Mouse (Mus musculus) cerebellum, adult 9-10 months (tissue): ENCODE data around the gene Ywhaq.
A peak's percentile ranks its signal among the peaks of the same experiment; 100 is the strongest.

Experiments
- DNase-seq: peaks from one replicate; pipeline ENCODE4 v3.0.0; 2022

Ywhaq gene

DNA sequence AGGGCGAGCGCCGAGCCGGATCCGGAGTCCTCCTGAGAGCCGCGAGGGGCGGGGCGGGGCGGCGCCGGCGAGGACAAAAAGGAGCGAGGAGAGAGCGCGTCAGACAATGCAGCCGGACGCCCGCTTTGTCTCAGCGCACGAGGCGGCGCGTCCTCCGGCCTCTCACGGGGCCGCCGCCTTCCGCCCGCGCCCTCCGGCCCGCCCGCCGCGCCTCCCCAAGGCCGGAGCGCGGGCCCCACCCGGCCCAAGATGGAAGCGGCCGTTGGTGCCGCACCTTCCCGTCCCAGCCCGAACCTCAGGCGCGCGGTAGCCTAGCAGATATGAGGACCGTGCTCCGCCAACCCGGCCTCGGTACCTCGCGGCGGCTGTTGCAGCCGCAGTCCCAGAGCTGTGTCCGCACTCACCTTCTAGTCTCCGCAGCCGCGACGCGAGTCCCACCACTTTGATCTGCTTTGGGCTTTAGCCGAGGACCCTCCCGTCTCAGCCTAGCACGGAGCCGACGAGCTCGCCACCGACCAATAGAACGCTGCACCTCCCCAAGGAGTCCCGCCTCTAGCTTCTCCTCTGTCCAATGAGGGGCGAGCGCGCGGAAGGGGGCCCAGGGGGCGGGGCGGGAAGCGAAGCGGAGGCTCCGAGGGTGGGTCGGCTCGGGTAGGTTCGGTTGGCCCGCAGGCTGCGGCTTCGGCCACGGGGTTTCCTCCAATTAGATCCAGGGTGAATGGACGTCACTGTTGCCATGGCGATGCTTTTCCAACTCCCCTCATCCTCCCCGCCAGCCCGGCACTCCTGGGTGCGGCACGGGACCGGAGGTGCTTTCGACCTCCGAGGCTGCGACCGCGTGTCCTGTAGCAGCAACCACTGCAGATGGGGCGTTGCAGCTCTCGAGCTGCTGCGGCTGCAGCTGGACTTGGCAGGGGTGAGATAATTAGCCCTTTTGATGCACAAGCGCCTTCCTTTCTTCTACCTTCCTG lies at the start of gene Ywhaq:
Gene Ywhaq (minus strand): TSS at position 538 of the 971 bp plus-strand sequence.
- peak; percentile 98 for DNase-seq

DNA sequence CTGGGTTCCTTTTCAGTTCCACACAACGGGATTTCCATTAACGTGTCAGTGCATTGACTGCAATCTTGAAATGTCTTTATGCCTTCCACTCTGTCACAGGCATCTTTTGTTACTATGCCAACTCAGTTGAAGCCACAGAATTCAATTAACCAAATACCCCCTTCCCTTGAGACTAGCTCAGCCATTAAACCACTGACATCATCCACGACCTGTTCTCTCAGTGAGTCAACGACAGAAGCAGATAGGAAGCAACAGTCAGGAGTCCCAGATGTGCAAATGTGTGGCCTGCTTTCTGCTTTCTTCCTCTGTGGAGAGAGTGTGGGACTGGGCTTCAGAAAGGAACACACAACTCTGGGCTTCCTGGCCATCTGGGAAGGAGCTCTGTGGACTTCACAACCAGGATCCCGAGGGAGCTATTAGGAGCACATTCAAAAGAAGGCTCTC lies 46.0 kb upstream of the Ywhaq start:
- no peak for DNase-seq

DNA sequence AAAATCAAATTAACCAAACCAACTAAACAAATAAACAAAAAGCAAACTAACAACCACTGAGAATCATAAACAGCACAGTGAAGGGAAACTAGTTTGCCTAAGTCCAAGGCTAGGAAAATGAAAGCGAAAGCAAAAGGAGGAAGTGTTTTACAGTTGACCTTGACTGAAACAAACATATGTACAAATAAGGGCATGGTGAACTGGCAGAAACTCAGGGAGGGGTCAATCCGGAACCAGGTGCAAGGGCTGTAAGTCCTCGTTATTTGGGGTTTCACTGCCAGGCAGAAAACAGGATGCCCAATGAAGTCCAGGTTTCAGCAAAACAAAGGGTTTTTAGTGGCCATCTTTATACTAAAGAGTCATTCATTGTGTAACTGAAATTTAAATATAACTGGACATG lies 45.2 kb upstream of the Ywhaq start:
- DNase-seq, result no peak

DNA sequence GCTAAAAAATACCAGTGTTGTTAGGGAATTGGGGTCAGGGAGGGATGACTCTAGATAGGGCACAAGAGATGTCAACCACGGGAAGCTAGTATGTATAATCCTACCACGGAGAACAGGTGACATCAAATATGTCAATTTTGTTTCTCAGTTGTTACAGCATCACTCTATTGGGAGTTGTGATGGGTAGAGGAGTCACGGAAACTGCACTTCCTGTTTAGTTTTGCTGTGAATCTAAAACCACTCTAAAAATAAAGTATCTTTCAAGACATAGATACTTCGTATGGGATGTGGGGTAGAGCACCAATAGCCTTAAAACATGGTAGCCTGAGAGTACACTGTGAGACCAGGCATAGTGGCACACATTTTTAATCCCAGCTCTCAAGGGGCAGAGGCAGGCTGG lies 42.2 kb upstream of the Ywhaq start:
- no peak for DNase-seq

DNA sequence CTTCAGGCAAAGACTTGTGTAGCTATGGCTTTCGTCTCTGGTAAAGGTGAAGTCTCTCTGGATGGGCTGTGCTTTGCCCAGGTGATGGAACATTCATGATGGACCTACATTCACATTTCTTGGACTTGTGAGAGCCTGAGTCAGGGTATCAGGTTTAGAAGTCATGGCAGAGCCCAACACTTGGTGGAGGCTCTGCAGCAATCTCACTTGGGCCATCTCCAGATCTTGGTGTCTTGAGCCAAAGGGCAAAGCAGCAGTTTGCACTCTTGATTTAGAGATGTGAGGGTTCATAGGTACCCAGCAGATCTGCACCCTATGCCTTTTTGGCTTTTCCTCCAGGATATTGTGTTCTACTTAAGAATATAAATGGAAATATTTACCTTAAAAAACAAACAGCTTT lies 38.6 kb upstream of the Ywhaq start:
- no peak for DNase-seq

DNA sequence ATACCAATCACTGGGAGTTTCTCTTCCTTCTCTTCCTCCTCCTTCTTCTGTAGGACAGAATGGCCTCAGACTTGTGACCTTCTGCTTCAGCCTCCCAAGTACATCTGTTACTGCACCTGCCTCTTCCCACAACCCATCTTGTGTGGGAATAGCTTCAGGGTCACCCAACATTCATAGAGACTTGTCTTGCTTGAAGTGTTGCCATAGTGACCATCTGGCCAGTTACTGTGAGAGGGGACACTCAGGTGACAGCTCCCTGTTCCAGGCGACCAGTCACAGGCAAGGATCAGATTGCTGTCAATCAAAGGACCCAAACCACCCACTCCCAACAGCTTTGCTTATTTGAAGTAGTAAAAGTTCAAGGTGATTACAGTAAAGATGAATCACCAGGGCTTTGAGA lies 34.3 kb upstream of the Ywhaq start:
- DNase-seq, result no peak

DNA sequence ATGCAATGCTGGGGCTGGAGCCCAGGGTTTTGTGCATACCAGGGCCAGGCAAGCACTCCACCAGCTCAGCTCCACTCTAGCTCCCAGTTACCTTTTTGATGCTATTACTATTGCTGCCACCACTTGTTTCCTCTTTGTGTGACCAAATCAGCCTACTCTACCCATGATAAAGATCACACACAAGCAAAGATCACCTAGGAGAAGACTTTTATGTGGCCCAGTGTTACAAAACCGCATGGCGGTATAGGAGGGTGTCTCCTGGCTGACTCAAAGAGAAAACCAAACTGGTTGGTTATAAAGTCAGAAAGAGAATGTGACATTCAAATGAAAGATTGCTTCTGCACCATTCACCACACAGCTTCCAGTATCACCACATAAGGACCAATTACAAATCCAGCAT lies 33.9 kb upstream of the Ywhaq start:
- no peak for DNase-seq

DNA sequence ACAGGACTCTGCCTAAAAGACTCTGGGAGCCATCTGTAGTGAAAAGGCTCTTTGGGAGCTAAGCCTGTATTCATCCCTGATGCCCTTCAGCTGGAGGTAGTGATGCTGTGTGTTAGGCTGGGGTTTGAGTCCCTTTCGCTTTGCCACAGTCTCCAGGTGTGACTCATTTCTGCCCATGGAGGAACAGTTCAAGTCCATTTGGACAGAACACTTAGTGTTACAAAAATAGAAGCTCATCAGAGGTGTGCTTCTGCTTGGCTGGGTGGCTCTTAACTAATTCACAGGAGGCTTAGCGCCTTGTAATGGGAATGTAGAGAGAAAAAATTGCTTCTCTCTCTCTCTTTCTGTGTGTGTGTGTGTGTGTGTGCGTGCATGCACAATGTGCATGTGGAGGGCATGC lies 26.3 kb upstream of the Ywhaq start:
- DNase-seq, result peak; percentile 34

DNA sequence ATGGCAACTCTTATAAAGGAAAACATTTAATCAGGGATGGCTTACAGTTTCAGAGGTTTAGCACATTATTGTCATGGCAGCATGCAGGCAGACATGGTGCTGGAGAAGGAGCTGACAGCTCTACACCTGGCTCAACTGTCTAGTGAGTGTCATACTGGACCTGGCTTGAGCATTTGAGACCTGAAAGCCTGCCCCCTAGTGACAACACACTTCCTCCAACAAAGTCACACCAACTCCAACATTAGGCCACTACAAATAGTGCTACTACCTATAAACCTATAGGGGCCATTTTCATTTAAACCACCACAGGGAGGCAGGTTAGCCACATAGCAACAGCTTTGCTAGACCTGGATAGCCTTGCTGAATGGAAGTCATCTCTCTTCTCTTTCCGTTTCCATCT lies 24.4 kb upstream of the Ywhaq start:
- DNase-seq, result no peak

DNA sequence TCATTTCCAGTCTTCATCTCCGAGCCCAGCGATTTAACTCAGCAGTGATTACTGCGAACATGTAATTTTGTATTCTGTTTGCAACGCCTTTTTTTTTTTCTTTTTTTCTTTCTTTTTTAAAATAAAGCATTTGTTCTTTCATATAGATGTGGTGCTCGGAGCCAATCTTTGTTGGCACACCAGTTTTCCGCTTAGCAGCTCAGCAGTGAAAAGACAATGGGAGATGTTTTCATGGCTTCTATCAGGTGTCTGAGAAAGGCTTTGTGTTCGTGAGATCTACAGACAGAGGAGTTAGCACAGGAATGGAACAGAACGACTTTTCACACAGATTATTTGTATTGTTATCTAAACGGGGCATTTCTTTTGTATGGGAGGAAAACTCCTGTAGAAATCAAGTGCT lies 22.0 kb upstream of the Ywhaq start:
- no peak for DNase-seq

DNA sequence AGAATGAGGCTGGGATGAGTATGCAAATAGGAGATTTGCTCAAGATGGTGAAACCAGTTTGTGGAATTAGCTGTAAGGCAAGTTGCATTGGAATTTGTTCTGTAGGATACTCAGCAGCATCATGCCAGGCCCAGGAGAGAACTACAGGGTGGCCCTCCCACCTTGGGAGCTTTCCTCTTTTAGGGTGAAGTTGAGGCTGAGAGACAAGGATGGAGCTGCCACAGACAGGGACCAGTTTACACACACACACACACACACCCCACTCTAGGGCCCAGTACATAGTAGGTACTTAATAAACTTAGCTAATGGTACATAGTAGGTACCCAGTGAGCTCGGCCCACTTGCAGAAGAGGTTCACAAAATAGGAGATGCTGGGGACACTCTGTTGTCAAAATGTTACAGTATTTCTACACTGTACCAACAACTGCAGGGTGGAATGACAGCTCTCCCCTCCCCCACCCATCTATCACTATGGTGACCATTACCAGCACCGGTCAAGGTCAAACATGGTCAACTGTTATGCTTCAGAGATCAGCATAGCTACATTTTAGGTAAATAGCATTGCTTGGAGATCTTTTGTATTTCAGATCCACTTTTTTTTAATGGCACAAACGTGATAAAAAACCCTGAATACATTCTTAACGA lies 21.4 kb upstream of the Ywhaq start:
- no peak for DNase-seq

DNA sequence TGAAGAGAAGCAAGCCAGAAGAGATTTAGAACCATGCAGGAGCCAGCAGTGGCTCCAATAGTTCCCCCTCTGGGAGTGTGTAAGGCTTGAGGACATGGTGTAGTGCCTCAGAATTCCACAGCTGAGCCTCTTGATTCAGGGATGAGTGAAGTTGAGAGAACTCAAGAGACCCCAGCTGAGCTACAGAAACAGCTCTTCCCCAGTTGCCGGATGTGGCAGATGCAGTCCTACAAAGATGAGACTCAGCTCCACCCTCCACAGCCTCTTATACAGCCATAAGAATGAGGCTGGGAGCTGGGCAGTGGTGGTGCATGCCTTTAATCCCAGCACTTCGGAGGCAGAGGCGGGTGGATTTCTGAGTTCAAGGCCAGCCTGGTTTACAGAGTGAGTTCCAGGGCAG lies 20.9 kb upstream of the Ywhaq start:
- DNase-seq, result no peak

DNA sequence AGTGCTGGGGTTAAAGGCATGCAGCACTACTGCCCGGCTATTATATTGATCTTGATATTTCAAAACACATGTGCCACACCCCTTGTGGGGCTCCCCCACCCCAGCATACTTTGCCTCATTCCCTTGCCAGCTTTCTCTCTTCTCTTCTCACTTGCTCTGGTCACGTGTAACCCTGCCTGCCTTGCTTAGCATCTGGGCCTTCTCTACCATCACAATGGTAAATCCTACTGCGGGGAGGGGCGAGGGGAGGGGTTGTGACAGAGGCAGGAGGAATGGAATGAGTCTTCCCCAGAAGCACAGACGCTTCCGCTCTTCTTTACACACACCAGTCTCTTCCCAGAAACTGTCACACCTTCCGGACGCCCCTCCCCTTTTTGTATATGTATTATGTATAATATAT lies 14.5 kb upstream of the Ywhaq start:
- no peak for DNase-seq

DNA sequence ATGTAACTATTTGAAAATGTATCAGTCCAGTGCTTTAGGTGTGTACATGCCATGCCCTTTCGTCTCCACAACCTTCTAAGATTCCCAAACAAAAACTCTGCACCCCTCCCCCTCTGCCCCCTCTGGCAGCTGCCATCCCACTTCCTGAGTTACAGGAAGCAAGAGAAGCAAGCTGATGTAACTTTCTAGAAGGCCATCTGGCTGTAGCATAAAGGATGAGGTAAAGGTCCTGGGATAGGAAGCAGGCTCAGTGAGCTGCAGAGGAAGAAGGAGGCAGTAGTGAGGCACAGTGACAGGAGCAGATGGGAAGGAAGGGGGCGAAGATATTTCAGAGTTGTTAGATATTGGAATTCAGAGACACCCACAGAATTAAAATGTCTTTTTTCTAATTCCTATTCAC lies 13.6 kb upstream of the Ywhaq start:
- DNase-seq, result no peak

DNA sequence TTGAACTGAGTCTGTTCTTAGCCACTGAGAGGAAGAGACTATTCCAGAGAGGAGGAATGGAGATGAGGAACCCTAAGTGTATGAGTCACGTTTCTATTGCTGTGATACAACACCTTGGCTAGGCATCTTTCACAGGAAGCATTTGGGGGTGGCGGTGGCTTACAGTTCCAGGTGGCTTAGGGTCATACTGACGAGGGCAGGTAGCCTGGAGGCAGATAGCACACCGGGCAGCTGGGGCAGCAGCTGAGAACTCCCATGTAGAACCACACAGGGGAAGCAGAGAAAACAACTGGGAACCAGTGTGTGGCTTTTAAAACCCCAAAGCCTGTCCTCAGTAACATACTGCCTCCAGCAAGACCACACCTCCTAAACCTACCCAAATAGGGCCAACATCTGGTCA lies 12.7 kb upstream of the Ywhaq start:
- no peak for DNase-seq

DNA sequence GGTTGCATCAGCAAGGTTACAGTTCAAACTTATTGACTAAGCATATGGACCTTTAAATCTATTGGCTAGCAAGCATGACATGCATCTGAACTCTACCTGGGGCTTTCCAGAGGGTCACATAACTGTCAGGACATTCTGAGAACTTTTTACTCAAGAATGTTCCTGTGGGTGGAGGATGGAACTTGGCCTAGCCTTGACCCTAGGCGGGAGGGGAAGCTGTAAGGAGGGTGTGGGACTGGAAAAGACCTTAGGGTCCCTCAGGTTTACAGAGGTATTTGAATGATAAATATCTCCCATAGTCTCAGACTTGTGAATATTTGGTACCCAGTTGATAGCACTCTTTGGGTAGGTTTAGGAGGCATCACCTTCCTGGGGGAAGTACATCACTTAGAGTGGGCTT lies 11.6 kb upstream of the Ywhaq start:
- DNase-seq, result no peak

DNA sequence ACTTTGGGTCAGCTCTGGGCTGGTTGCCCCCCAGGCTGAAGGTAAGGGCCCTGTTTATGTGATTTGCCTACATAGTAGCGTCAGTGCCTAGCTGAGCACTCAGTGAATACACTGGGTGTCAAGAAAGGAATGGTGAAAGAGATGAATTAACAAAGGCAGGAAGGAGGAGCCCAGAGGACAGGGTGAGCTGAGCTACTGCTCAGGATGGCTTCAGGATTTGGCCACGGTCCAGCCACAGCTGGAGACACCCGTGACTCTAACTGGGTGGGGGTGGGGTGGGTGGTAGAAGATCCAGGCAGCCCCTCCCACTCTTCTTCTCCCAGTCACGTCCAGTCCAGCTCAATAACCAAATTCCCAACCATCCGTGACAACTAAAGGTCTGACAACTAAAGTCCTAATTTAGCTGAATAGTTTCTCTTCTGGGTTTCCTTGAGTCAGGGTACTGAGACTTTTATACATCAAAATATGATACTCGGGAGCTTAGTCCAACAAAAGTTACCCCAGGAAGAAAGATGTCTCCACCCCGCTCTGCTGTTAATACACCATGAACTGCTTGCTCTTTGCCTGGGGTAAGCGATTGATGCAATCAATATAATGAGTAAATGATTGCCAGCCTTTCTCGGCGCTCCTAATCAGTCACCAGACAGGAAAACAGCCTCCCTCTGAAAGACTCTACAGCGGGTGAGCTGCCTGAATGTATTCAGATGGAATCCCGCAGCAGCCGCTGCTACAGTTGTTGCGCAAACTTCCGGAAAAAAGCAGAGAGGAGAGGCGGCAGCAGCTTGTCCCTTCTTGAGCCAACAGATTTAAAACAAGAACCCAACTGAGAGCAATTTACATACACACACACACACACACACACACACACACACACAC lies 8.9 kb upstream of the Ywhaq start:
- DNase-seq, result no peak

DNA sequence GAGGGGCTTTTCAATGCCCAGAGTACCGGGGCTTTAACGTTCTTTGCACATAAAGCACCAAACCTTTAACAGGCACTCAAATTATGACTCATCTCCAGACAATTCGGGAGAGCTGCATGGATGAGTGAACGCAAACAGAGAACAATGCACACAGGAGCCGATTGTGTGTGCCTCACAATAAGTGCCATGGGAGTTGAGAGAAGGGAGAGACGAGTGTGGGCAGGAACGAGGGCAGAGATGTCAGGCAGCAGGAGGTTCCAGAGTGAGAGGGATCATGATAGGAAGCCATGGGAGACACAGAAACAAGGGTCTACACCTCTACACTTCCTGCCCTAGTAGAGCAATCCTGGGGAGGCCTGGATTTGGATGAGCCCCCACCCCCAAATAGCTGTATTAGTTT lies 7.2 kb upstream of the Ywhaq start:
- no peak for DNase-seq

DNA sequence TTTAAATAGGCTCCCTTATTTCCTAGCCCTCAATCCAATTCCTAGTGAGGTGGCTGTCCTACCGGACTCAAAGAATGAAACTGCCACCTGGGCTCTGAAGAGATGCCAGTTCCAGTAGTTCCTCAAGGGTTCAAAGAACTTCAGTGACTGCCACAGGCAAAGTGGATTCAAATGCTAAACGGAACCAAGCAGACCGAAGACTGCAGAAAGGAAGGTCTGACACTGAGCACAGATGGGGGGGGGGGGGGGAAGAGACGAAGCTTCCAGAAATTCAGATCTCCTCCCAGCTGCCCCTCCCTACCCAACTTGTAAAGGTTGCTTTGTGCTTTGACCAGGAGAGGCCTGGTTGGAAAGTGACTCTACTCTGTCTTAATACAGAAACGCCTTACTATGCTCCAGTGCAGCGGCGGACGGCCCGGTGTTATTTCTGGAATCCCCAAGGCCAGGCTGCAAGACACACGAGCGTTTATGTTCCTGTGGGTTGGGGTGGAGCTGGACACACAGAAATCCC lies 1.2 kb upstream of the Ywhaq start:
- DNase-seq, result peak; percentile 74

DNA sequence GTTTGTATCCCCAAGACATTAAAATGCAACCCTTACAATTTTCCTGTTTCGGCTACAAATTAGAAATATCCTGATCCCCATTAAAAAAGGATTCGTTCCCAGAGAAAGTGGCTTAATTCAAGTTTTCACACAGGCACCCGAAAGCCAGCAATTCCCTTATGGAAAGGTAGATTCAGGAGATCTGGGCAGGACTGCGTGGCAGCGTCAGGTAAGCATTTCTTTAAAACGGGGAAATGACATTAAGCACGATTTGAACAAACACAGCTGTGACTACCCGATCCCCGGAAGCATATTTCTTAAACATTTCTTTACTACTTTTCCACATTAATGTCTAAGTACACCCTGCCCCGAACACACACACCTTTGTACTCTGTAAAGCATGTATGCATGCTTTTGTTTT lies 646 bp upstream of the Ywhaq start:
- no peak for DNase-seq

DNA sequence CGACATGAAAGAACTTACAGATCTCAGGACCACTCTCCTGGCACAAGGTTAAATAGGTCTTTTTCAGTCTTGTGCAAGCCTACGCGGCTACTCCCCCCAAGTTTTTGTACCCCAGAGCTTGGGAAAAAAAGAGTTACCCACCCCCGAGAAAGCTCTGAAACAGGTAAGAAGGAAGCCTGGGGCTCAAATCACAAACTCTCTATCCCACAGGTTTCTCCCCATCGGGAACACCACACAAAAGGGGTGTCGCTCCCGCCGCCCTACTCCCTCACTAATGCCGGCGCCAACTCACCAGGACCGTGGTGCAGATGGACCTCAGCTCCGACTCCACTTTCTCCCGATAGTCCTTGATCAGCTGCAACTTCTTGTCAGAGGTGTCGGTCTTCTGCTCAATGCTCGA lies 931 bp downstream of the Ywhaq start:
- peak; percentile 61 for DNase-seq

DNA sequence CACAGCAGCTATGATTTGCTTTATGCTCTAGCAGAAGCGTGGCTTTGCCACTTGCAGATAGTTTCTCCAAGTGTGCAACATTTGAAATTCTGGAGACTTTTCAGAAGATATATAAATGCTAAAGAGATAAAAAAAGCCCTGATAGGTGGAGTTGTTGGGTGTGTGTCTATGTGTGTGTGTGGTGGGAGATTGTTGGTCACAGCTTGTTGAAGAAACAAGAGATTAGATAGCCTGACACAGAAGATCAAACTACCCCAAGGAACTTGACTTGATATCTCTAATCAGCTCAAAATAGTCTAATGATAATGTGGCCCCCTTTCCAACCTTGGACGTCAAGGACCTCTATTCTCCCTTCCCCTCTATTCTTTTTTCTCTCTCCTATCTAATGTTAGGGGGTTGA lies 6.8 kb downstream of the Ywhaq start:
- DNase-seq, result no peak

DNA sequence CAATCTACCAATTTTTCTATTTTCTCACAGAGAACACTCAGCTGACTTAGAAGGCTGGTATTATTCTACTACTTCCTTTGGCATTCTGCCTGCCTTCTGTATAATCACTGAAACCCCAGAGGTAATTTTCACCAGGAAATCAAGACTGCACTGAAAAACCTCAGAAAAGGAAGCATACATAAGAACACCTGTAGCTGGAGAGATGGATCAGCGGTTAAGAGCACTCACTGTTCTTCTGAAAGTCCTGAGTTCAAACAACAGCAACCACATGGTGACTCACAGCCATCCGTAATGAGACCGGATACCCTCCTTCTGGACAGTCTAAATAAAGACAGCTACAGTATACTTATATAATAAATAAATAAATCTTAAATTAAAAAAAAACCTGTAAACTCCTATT lies 7.8 kb downstream of the Ywhaq start:
- no peak for DNase-seq
